Mouse (Mus musculus) adrenal gland, postnatal 14 days (tissue): ENCODE measurements around the gene Topaz1. TPM values are rescaled to one million over a fixed set of nuclear protein-coding genes. Genes with fewer than 3 reads are reported as not detected.
A peak's percentile ranks its signal among the peaks of the same experiment; 100 is the strongest.

ENCODE experiments used
- DNase-seq: peaks from one replicate; pipeline ENCODE4 v3.0.0; 2021; ENCODE audit warnings: mixed read lengths
- long read RNA-seq, 2 experiments: library from polyadenylated mRNA; stranded (forward); transcript quantifications; one replicate each; pipeline ENCODE4 v2.0.0; 2021
- total RNA-seq: library from RNA; stranded (reverse); gene quantifications from 2 replicates; pipeline ENCODE4 v1.2.3, GENCODE M21; 2021

The Topaz1 gene
- total RNA-seq = not detected in 2 replicates
- long read RNA-seq, experiment 1 = 0 reads
- long read RNA-seq, experiment 2 = 0 reads

DNA sequence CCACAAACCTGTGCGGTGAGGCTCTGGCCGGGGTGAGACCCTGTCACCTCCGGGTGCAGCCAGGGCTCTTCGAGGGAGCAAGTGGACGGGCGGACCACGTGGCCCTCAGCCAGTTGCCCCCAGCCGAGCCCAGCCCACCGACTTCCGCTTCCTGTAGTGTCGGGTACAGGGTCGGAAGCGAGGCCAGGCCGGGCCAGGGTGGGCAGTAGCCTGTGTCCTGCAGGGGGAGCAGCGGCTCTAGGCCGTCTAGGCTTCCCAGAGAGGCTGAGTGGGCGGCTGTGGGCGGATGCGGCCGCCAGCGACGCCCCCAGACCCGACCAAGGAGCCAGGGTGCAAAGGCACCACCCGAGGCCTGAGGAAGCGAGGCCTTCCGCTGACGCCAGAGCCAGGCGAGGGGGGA, at the start of gene Topaz1:
TSS of gene Topaz1 (plus strand) at position 287 of the 400 bp plus-strand sequence.
- no peak for DNase-seq

DNA sequence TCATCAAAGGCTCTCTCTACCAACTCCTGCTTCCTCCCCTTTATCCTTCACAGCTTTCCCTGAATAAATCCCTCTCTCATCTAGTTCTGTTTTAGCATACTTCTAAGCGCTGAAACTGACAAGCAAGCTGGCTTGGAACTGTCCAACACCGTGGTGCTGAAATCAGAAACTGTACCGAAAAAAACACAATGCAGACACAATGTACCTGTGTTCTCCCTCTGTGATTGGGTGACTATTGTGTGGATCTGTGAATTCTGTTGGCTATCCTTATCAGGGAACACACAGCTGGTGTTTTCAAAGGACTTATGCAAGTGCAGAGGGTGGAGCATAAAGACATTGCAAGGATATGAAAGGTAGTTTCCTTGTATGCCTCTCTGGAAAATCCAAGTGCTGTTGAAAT, 45.3 kb upstream of the Topaz1 start:
- peak; percentile 59 for DNase-seq

DNA sequence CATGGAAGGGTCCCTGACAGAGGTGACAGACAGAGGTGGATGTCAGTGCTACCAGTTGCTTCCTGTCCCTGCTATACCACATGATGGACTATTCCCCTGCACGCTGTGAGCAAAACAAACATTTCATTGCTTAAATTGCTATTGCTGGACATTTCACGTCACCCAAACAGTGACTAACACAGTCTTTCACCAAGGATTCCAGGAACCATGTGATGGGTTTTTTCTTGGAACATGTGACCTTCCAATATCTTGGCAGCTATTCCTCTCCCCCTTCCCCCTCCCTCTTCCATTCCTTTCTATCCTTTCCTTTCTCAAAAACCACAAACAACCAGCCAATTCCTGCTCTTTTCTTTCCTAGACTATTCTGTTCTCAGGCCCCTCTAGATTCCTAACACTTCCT, 33.3 kb upstream of the Topaz1 start:
- peak; percentile 31 for DNase-seq

DNA sequence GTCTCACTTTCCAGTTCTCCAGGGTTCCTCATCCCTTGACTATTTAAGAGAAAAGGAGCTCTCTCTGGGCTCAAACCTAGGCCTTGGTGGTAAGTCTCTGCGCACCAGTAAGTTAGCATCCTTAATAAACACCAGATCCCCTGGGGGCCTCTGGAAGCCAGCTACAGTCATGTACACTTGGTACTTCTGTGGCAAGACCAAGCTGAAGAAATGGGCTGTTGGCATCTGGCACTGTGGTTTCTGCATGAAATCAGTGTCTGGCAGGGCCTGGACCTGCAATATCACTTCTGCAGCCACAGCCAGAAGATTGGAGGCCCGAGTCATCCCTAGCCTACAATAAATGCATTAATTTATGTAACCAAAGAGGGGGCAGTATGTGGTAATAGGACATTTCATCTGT, 32.1 kb upstream of the Topaz1 start:
- peak; percentile 40 for DNase-seq

DNA sequence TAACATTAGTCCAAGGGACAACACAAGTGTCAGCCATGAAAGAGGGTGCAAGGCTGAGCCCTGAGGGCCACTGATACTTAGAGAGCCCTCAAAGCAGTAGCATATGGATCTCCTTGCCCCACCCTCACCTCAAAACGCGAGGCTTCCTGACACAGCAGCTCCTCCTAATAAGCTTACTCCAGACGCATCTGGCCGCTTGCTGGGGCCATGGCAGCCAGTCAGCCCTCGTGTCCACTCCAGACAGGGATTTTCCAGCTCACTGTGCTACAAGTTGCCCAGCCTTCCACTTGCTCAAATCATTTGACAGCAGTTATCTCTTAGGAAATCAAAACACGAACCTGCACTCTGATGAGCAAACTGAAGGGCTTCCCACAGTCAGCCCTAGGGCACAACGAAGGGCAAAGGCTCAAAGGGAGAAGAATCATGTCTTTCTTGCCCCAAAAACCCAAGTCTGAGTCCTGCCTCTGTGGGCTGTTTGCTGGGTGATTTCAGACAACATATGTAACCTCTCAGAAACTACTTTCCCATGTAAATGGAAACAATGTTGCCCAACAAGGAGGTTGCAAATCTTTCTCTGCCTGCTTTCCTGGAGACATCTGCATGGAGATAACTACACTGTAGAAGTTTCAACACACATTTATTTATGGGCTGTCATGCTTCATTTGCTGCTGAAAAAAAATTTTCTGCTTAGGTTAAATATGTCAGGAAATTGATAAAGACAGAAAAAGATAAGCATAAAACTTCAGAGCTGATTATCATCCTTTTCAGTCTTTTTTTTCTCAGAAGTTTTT, 30.8 kb upstream of the Topaz1 start:
- DNase-seq = no peak

DNA sequence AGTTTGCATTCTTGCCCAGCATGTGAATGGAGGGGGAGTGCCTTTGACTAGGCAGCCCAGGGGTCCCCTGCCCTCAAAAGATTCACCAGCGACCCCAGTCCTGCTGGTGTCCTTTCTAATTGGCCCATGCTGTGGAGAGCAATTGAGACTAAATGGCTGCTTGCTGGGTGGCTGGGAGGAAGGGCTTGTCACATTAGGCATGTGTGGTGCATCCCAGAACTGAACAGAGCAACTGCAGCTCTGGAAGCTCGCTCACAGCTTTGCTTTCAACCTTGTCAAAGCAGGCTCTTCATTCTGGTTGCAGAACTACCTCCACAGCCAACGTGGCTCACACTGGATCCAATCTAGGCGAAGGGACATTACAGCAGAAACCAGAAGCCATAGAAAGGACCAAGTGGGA, 24.9 kb upstream of the Topaz1 start:
- no peak for DNase-seq

DNA sequence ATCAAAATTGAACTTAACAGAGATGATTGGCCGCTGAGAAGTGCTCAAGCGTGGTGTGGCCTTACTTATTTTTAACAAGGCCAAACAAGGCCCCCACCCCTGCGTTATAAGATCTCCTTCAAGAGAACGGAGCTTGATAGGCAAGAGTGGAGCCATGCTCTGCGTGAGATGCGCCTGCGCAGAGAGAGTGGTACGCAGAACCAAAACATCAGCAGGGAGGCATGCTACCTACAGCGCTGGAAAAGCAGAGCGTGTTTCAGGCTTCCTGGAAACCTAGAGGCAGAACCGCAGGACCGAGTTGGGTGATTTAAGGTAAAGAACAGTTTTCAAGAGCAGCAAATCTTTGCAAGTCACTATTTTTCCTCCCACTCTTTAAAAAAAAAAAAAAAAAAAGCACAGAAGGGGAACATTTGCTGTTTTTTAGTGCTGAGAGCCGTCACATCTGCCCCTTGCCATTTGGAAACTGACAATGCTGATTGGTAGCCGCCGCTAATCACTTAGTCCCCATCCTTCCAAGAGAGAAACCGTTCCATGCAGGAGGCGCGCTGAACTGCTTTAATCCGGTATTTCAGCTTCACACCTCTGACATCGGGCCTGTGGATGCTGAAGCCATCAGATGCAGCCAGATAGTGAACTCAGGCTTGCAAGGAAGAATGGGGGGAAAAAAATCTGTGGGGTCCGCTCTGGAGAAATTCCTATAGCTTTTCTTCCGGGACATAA, 21.9 kb upstream of the Topaz1 start:
- DNase-seq = no peak

DNA sequence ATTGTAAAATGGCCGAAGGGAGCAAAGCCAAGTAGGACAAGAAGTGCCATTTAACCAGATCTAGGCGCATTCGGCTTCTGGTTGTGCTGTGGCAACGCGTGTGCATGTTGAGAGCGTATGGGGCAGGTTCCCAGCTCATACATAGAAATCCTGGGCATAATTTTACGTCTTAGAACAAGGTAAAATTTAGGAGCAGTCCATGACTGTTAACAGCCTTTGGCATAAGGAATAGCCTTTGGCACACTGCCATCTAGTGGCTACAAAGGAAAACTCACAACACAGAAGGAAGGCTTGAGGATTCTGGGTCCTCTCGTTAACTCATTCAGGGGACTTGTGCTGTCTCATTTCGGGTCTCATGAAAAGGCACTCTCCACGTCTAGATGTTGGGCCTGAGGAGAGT, 17.6 kb upstream of the Topaz1 start:
- DNase-seq = peak; percentile 75

DNA sequence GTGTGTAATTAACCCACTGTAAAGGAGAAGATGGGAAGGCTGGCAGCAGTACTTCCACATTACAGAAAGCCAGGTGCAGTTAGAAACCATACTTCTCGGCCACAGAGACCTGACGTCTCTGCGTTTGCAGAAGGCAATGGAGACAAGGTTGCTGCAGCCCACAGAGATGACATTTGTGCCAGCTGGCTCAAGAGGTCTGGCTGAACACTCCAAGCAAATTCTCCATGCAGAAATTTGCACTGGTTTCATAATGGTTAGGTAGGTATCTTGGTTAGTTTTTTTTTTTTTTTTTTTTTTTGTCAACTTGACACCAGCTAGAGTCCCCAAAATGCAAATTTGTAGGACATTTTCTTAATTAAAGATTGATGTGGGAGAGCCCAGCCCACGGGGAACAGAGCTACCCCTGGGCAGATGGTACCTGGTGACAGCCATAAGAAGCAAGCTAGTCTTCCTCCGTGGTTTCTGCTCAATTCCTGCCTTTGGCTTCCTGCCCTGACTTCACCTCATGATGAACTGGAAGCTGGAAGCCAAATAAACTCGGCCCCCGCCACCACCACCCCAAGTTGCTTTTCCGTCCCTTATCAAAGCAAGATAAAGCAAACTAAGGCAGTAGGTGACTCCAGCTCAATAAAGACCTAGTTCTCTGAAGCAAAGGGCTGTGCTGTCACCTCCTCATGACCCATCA, 14.9 kb upstream of the Topaz1 start:
- no peak for DNase-seq

DNA sequence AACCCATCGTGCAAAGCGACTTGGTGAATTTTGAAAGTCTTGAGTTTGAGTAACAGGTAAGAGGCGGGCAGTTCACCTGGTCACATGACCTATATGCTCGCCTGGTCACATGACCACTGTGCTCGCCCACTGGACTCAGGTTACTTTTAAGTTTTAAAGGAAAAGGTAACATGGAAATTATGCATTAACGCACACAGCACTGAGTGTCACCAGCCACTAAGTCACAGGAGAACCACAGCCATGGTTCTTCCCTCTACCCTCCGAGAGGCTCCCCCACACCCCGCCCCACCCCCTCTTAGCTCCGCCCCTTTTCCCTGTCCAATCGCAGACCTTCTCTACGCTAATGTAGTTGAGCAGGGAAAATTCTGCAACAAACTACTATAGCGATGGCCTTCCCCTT, 13.9 kb upstream of the Topaz1 start:
- DNase-seq = peak; percentile 26

DNA sequence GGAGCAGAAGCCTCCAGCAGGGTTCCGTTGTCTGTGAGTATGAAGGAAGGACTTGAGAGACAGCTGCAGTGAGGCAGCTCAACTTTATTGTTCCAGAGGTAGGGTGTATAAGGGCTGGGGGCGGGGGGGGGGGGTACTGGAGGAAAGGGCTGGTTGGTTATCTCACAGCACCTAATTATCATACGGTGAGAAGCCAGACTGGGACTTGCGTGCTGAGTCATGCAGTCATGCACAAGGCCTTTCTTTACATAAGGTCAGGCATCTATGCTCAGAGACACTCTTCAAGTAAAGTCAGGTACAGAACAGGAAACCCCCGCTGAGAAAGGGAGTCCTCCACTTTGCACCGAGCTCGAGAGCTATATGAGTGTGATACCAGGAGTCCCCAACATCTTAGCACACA, 12.2 kb upstream of the Topaz1 start:
- no peak for DNase-seq

DNA sequence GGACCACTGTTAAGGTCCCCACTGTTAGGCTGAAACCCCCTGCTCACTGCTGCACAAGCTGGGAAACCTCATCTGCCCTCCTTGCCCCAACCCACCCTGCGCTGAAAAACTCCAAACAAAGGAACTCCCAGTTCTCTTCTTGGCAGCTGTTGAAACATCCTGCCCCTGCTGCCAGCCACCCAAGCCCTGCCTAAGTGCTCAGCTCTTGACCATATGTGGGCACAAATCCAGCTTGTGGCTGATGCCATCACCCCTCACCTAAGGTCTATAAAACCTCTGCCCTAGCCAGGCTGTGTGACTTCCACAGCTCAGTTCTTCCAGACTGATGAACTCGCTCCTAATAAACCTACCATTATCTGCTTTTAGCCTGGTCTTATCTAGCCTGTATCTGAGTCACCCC, 11.1 kb upstream of the Topaz1 start:
- no peak for DNase-seq

DNA sequence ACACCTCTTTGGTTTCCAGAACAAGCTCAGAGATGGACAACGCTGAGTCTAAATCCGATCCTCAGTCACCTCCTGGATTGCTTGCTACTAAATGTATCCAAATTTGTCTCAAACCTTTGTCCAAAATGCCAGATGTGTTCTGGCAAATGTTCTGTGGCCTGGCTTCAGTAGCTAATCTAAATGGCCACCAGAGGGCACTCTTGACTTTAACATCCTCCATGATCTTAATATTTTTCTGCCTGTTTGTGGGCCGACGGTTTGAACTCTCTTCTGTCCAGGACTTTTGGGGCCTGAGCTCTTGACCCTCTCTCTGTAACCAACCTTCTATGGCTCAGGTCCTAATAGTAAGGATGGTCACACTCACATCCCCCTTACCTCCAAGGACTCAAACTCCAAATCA, 10.4 kb upstream of the Topaz1 start:
- DNase-seq = peak; percentile 73

DNA sequence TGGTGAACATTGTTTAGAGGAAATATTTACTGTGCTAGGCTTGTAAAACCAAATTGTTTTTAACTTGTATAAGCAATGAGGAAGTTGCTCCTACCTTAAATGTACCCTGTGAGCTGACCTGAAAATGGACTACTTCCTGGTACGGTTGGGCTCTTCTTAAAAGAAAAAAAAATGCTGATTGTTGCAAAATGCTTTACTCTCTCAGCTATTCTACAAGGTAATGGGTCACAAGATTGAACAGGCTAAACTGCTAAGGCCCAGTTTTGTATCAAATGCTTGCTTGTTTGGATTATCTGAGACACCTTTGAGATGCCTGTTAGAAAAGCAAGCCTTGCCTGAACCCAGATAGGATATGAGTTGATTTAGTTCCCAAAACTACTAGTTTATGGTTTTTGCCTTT, 1.3 kb upstream of the Topaz1 start:
- no peak for DNase-seq

DNA sequence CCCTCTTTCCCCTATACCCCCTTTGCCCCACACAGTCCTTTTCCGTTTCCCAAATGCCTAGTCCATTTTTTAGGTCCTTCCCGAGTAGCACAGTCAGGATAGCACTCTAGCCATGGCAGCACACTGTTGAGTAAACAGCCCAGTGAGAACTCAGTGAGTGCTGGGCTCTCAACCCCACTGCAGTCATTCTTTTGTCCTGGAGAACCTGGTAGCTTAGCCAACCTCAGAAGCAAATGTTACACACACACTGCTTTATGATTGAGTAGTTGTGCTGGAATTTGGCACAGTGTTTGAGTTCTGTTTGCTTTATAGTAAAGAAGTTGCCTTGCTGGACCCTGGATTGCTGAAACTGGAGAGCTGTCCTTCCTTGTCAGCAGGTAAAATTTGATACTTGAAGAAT, 10.5 kb downstream of the Topaz1 start:
- no peak for DNase-seq

DNA sequence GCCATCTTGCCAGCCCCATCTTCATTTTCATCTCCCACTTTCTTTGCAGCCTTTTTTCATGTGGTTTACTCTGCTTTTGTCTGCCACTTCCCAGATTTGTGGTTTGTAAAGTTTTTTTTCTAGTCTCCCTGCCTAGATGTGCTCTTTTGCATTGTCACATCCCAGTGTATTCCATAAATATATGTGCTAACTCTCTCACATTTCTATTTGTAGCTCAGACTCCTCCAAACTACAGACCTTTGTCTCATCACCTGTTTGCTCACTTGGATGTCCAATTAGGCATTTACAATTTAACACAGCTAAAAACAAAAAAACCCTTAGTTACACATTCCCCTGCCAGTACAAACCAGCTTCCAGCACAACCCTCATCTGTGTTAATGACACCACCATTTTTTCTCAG, 13.0 kb downstream of the Topaz1 start:
- DNase-seq = no peak

DNA sequence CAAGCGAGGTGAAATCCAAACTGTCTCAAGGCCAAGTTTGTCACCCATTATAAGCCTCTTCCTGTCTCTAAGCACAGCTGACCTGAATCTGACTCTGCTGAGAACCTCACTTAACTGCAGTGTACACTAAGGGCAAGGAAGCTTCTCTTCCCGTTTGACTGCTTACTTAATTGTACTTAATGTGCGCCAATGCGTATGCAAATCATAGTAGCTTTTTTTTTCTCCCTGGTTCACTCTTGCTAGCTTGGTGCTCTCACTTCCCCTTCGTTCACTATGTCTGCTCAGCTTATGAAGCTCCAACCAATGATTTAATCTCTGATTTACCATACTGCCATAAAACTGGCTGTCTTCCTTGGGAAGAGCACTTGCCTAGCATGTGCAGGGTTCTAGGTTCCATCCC, 38.1 kb downstream of the Topaz1 start:
- DNase-seq = no peak

DNA sequence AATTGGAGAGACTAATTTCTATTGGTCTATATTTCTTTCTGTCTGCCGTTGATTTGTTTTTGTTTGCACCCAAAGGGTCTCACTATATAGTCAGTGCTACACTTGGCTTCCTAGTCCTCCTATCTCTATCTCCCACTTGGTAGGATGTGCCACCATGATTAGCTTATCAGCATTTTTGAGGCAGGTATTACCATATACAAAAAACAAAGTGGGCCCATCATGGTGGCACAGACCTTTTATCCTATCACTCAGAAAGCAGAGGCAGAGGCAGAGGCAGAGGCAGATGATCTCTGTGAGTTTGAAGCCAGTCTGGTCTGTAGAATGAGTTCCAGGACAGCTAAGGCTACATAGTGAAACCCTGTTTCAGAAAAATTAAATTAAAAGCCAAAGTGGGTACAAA, 39.4 kb downstream of the Topaz1 start:
- DNase-seq = no peak

DNA sequence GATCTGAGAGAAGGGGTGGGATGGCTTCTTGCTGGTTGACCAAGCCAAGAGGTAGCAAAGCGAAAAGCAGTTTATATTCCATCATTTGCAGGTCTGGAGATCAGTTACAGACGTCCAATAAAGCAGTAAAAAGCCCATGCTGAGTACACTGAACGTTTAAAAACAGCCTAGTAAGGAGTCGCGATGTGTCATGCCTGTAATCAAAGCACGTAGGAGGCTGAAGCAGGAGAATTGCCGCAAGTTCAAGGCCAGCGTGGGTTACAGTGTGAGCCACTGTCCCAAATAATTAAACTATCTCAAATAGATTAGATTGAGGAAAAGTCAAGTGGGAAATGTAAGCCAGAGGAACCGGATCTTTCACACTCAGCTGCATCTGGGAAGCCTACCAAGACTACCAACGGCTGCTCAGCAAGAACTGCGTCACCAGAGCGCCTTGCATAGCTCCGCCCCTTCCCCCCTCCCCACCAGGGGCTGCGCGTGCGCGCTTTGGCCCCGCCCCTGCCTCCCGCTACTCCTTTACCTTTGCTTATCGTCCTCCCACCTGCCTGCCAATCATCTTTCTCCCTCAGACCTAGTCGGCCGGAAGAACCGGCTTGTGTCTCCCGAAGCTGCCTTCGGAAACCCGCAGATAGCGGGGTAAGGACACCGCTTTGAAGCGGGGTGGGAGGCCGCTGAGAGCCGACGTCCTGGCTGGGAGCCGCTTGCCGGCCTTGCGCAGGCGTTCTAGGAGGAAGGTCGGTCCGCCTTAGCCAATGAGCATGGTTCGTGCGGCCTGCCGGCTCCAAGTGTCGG, 58.1 kb downstream of the Topaz1 start, which contains the start of gene Tcaim:
TSS of gene Tcaim (plus strand) at position 487 of the 792 bp plus-strand sequence.
- DNase-seq = peak; percentile 95

DNA sequence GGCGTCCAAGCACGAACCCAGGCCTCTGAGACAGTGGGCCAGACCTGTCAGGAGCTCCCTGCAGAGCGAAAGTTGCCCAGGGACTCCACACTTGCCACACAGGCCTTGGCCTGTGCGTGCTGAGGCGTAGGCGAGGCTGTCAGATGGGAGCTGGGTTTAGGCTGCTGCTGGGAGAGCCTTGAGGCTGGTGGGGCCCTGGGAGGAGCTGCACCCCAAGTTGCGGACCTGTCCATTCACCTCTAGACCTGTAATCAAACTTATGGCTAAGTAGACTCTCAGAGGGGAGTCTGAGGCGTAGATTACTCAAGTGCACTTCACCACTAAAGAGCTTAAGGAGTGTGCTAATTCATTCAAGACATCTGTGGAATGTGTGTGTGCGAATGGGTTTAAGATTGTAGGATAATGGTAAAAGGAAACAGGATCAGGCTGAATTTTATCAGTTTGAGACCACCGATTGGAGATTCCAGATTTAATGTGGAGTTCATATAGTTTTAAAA, 58.7 kb downstream of the Topaz1 start:
- no peak for DNase-seq

DNA sequence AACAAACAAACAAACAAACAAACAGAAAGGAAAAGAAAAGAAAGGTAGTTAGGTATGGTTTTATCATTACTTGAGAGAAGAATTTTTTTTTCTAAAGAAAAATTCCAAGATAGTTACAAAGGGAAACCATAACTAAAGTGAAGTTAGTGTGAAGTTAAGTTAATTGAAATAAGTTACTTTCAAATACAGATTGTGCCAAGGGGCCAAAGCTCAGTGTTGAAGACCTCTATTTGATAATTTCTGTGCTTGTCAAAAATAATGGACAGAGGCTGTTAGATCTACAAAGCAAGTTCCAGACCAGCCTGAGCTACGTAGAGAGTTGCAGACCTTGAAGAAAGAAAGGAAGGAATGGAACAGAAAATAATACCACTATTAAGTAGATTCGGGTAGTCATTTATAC, 60.0 kb downstream of the Topaz1 start:
- no peak for DNase-seq

DNA sequence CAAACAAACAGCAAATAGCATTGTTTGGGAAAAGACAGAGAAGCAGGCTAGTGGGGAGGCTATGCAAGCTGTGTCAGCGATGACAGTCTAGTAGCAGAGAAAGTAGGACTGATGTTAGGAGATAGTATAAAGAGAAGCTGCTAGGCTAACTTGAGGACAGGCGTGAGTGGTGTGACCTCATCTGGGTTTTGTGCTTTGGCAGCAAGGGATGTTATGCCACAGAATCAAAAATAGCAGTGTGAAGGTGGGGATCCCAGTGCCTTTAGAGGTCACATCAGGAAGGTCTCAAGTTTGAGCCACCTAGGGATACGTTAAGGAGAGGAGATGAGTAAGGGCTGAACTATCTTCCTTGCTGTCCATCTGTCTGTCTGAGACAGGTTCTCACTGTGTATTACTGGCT, 63.1 kb downstream of the Topaz1 start:
- DNase-seq = peak; percentile 11
